Mouse (Mus musculus): Measurements from ENCODE around the gene Ces2b. TPM values are rescaled to one million over a fixed set of nuclear protein-coding genes. Genes with fewer than 3 reads are reported as not detected.

The Ces2b gene
- polyA plus RNA-seq (2014; fragmentation: Illumina TruSeq; extraction: RNeasy Lipid Tissue Mini Kit (QIAGEN cat#74804); ENCODE audit: low replicate concordance): 62.9 TPM

DNA sequence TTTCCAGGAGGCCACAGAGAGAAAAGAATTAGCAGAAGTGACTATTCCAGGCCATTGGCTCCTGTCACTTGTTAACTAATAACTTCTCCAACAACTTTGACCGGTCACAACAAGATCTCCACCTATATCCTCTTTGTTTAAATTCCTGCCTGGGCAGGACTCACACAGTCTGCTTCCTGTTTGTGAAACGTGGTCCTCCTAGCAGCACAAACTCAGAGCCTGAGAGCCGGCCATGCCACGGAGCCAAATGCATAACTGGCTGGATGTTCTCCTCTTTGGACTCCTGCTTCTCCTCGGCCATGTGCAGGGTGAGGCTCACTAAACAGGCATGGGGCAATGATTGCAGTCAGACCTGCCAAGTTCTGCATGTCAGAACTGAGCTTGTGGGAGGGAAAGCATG, at the start of gene Ces2b:
Gene Ces2b, plus strand, starts transcription at position 133 of the 400 bp plus-strand sequence.

DNA sequence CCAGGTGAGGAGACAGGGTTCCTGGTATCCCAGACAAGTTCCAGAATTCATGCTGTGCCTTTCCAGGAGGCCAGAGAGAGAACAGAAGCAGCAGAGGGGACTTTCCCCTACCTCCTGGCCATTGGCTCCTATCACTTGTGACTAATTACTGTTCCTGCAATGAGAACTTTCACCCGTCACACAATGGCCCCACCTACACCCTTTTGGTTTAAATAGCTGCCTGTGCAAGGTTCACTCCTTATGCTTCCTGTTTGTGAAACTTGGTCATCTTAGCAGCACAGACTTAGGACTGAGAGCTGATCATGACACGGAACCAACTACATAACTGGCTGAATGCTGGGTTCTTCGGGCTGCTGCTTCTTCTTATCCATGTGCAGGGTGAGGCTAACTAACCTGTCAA, 15.5 kb downstream of the Ces2b start, which contains the start of gene Ces2c:
Gene Ces2c, plus strand, starts transcription at position 238 of the 400 bp plus-strand sequence.

Other genes with a start within 250 kb of the Ces2b start
- gene Pdp2, start 240.1 kb upstream of the Ces2b start, polyA plus RNA-seq (2014; fragmentation: Illumina TruSeq; extraction: RNeasy Lipid Tissue Mini Kit (QIAGEN cat#74804); ENCODE audit: low replicate concordance): 16.3 TPM
- not detected for gene Cdh16, start 207.2 kb upstream of the Ces2b start, polyA plus RNA-seq (2014; fragmentation: Illumina TruSeq; extraction: RNeasy Lipid Tissue Mini Kit (QIAGEN cat#74804); ENCODE audit: low replicate concordance)
- not detected for gene Rrad, start 200.2 kb upstream of the Ces2b start, polyA plus RNA-seq (2014; fragmentation: Illumina TruSeq; extraction: RNeasy Lipid Tissue Mini Kit (QIAGEN cat#74804); ENCODE audit: low replicate concordance)
- 0.85 TPM for gene Ciao2b, start 189.6 kb upstream of the Ces2b start, polyA plus RNA-seq (2014; fragmentation: Illumina TruSeq; extraction: RNeasy Lipid Tissue Mini Kit (QIAGEN cat#74804); ENCODE audit: low replicate concordance)
- 157 TPM for gene Ces2a, start 97.6 kb upstream of the Ces2b start, polyA plus RNA-seq (2014; fragmentation: Illumina TruSeq; extraction: RNeasy Lipid Tissue Mini Kit (QIAGEN cat#74804); ENCODE audit: low replicate concordance)
- 1,119 TPM for gene Ces2c, start 15.5 kb downstream of the Ces2b start, polyA plus RNA-seq (2014; fragmentation: Illumina TruSeq; extraction: RNeasy Lipid Tissue Mini Kit (QIAGEN cat#74804); ENCODE audit: low replicate concordance)
- 1,000 TPM for gene Ces2e, start 94.7 kb downstream of the Ces2b start, polyA plus RNA-seq (2014; fragmentation: Illumina TruSeq; extraction: RNeasy Lipid Tissue Mini Kit (QIAGEN cat#74804); ENCODE audit: low replicate concordance)
- 1.2 TPM for gene Ces2f, start 115.8 kb downstream of the Ces2b start, polyA plus RNA-seq (2014; fragmentation: Illumina TruSeq; extraction: RNeasy Lipid Tissue Mini Kit (QIAGEN cat#74804); ENCODE audit: low replicate concordance)
- gene Ces2g, start 130.1 kb downstream of the Ces2b start, polyA plus RNA-seq (2014; fragmentation: Illumina TruSeq; extraction: RNeasy Lipid Tissue Mini Kit (QIAGEN cat#74804); ENCODE audit: low replicate concordance): 185 TPM
- gene Ces2h, start 169.3 kb downstream of the Ces2b start, polyA plus RNA-seq (2014; fragmentation: Illumina TruSeq; extraction: RNeasy Lipid Tissue Mini Kit (QIAGEN cat#74804); ENCODE audit: low replicate concordance): 3.3 TPM
- 3.9 TPM for gene Ces3a, start 217.0 kb downstream of the Ces2b start, polyA plus RNA-seq (2014; fragmentation: Illumina TruSeq; extraction: RNeasy Lipid Tissue Mini Kit (QIAGEN cat#74804); ENCODE audit: low replicate concordance)

All from small intestine, adult 10 weeks (tissue).